In the genomic region with DNA sequence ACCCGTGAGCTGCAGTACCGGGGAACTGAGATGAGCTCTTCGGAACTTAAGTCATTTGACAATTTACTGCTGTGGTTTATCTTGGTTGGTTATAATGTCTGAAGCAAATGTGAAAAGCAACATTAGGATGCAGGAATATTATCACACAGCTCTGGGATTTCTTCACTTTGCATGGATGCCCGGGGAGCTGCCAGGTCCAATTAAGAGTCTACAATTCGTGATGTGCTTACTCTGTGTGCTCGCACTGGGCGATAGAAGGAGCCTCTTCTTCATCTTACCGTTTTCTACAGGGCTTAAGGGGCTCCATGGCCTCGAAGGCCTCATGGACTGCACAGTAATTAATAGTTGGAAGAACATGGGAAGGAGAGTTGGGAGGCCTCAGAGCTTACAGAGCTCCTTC, we compare ENCODE assay signal across 18 mouse cellular contexts.
DNase-seq lines count a peak whose midpoint lies in the region; ATAC-seq and TF ChIP-seq lines count a peak whose summit lies in the region.
"Had no signal": no experiment of that assay in that cellular context is flagged by ENCODE, and none has a peak within 500 bp of the region (broad histone marks: within the 10 kb centered on the region; RNA-seq: fewer than 3 reads in every experiment).

No protein-coding gene starts in this region.

- no peaks in the 10 kb centered on the region for H3K4me1 ChIP-seq in hindbrain, postnatal 0 days (ENCODE audit: insufficient read depth, low read length)
- H3K4me1 ChIP-seq in hindbrain, embryonic 16.5 days (ENCODE audit: control insufficient read depth, insufficient read depth, low read depth, low read length): no peaks in the 10 kb centered on the region; the same call in none of the 2 replicates
- H3K4me1 ChIP-seq in midbrain, embryonic 13.5 days (replicated peaks): peaks cover 19% of the 10 kb centered on the region
- H3K4me1 ChIP-seq in midbrain, embryonic 10.5 days: peaks cover 9% of the 10 kb centered on the region
- peaks cover 6% of the 10 kb centered on the region; the same call in 1 of the 2 replicates for H3K4me1 ChIP-seq in midbrain, embryonic 15.5 days
- H3K4me1 ChIP-seq in small intestine, adult 2 months (ENCODE audit: control insufficient read depth, insufficient read depth, insufficient read length, low read length): peaks cover 7% of the 10 kb centered on the region; the same call in 1 of the 2 replicates
- peaks cover 15% of the 10 kb centered on the region; the same call in 1 of the 2 replicates for H3K4me1 ChIP-seq in limb, embryonic 10.5 days
- H3K4me1 ChIP-seq: heart, embryonic 12.5 days had no signal

- no peaks in the 10 kb centered on the region for H3K9me3 ChIP-seq in hindbrain, postnatal 0 days (ENCODE audit: low read length)
- no peaks in the 10 kb centered on the region for H3K9me3 ChIP-seq in hindbrain, embryonic 16.5 days (ENCODE audit: control insufficient read depth, low read length)
- no peaks in the 10 kb centered on the region for H3K9me3 ChIP-seq in midbrain, embryonic 13.5 days
- H3K9me3 ChIP-seq in midbrain, embryonic 10.5 days (replicated peaks): no peaks in the 10 kb centered on the region
- H3K9me3 ChIP-seq in midbrain, embryonic 15.5 days: no peaks in the 10 kb centered on the region
- H3K9me3 ChIP-seq in limb, embryonic 10.5 days (replicated peaks): no peaks in the 10 kb centered on the region
- H3K9me3 ChIP-seq: embryonic facial prominence, embryonic 15.5 days; forebrain, embryonic 10.5 days; forebrain, embryonic 15.5 days; heart, embryonic 12.5 days had no signal

- 61% methylated on average over 9 of the region's 9 CpGs for WGBS in hindbrain, postnatal 0 days
- 67% methylated on average over 9 of the region's 9 CpGs for WGBS in hindbrain, embryonic 16.5 days
- WGBS in midbrain, embryonic 13.5 days: 52% methylated on average over 9 of the region's 9 CpGs
- WGBS in midbrain, embryonic 10.5 days: 88% methylated on average over 9 of the region's 9 CpGs
- WGBS in midbrain, embryonic 15.5 days: 51% methylated on average over 9 of the region's 9 CpGs
- WGBS in small intestine, adult 2 months: 94% methylated on average over 9 of the region's 9 CpGs
- WGBS in limb, embryonic 10.5 days: 91% methylated on average over 9 of the region's 9 CpGs

- H3K27ac ChIP-seq in hindbrain, postnatal 0 days: no peak overlapping the region
- H3K27ac ChIP-seq in hindbrain, embryonic 16.5 days (ENCODE audit: low read depth, low read length): no peak overlapping the region
- H3K27ac ChIP-seq in midbrain, embryonic 13.5 days: peak overlapping the region; percentile 7; the same call in 1 of the 2 replicates
- no peak overlapping the region for H3K27ac ChIP-seq in midbrain, embryonic 10.5 days (replicated peaks)
- H3K27ac ChIP-seq in midbrain, embryonic 15.5 days: 0 out of 2 replicates have a peak overlapping the region, but pooled peaks have one; percentile 8
- H3K27ac ChIP-seq in small intestine, adult 2 months (ENCODE audit: insufficient read depth, low read depth, low read length): no peak overlapping the region
- no peak overlapping the region for H3K27ac ChIP-seq in limb, embryonic 10.5 days
- H3K27ac ChIP-seq: embryonic facial prominence, embryonic 15.5 days; forebrain, embryonic 10.5 days; forebrain, embryonic 15.5 days; gastrocnemius, adult 2 months had no signal

- no peak for ATAC-seq in hindbrain, postnatal 0 days
- no peak for ATAC-seq in hindbrain, embryonic 16.5 days
- ATAC-seq in midbrain, embryonic 13.5 days: 0 out of 2 replicates have a peak, but pooled peaks have one; percentile 28
- 0 out of 2 replicates have a peak, but pooled peaks have one; percentile 25 for ATAC-seq in midbrain, embryonic 15.5 days (replicated peaks)
- ATAC-seq: forebrain, embryonic 15.5 days had no signal

- H3K27me3 ChIP-seq in hindbrain, postnatal 0 days (ENCODE audit: insufficient read depth, low read length): no peaks in the 10 kb centered on the region
- no peaks in the 10 kb centered on the region for H3K27me3 ChIP-seq in hindbrain, embryonic 16.5 days (replicated peaks; ENCODE audit: control insufficient read depth, insufficient read depth, low read length)
- H3K27me3 ChIP-seq in midbrain, embryonic 13.5 days: no peaks in the 10 kb centered on the region
- H3K27me3 ChIP-seq in midbrain, embryonic 10.5 days (ENCODE audit: low read depth, poor library complexity, severe bottlenecking): no peaks in the 10 kb centered on the region
- no peaks in the 10 kb centered on the region for H3K27me3 ChIP-seq in midbrain, embryonic 15.5 days (replicated peaks)
- no peaks in the 10 kb centered on the region for H3K27me3 ChIP-seq in small intestine, adult 2 months (ENCODE audit: control insufficient read depth, insufficient read depth, low read length)
- H3K27me3 ChIP-seq in limb, embryonic 10.5 days (ENCODE audit: low read depth, poor library complexity, severe bottlenecking): no peaks in the 10 kb centered on the region
- H3K27me3 ChIP-seq: embryonic facial prominence, embryonic 15.5 days; forebrain, embryonic 15.5 days; heart, embryonic 12.5 days had no signal

- no peak overlapping the region for H3K4me3 ChIP-seq in hindbrain, postnatal 0 days (ENCODE audit: low read length)
- H3K4me3 ChIP-seq in hindbrain, embryonic 16.5 days (ENCODE audit: low read length): no peak overlapping the region
- H3K4me3 ChIP-seq in midbrain, embryonic 13.5 days (replicated peaks): no peak overlapping the region
- H3K4me3 ChIP-seq in midbrain, embryonic 10.5 days: no peak overlapping the region
- no peak overlapping the region for H3K4me3 ChIP-seq in midbrain, embryonic 15.5 days
- peak overlapping the region; percentile 32 for H3K4me3 ChIP-seq in small intestine, adult 2 months (ENCODE audit: low read depth, low read length)
- H3K4me3 ChIP-seq in limb, embryonic 10.5 days: no peak overlapping the region
- H3K4me3 ChIP-seq: embryonic facial prominence, embryonic 15.5 days; erythroblast, embryonic 14.5 days; forebrain, embryonic 10.5 days; forebrain, embryonic 15.5 days; gastrocnemius, adult 2 months; heart, embryonic 12.5 days had no signal

- no peak for TF ChIP-seq POLR2A in small intestine, adult 2 months (IDR thresholded peaks at IDR 0.05; ENCODE audit: low read depth, low read length)

- H3K36me3 ChIP-seq in hindbrain, postnatal 0 days (ENCODE audit: insufficient read depth, low read length): no peaks in the 10 kb centered on the region
- H3K36me3 ChIP-seq in hindbrain, embryonic 16.5 days (ENCODE audit: control insufficient read depth, insufficient read depth, low read length): no peaks in the 10 kb centered on the region
- peaks cover 5% of the 10 kb centered on the region; the same call in 1 of the 2 replicates for H3K36me3 ChIP-seq in midbrain, embryonic 13.5 days
- H3K36me3 ChIP-seq in midbrain, embryonic 10.5 days: no peaks in the 10 kb centered on the region
- H3K36me3 ChIP-seq in midbrain, embryonic 15.5 days (replicated peaks): no peaks in the 10 kb centered on the region
- peaks cover 4% of the 10 kb centered on the region; the same call in 1 of the 2 replicates for H3K36me3 ChIP-seq in small intestine, adult 2 months (ENCODE audit: control insufficient read depth, insufficient read depth, low read length)
- H3K36me3 ChIP-seq in limb, embryonic 10.5 days: no peaks in the 10 kb centered on the region
- H3K36me3 ChIP-seq: embryonic facial prominence, embryonic 15.5 days; forebrain, embryonic 10.5 days; forebrain, embryonic 15.5 days; heart, embryonic 12.5 days had no signal

- no peak for TF ChIP-seq CTCF in hindbrain, postnatal 0 days (IDR thresholded peaks at IDR 0.05; ENCODE audit: low read depth)
- no peak for TF ChIP-seq CTCF in small intestine, adult 2 months (IDR thresholded peaks at IDR 0.05; ENCODE audit: extremely low read depth, insufficient read length, insufficient replicate concordance, low read depth, low read length)

- no peak overlapping the region for H3K9ac ChIP-seq in hindbrain, postnatal 0 days (replicated peaks; ENCODE audit: low read length)
- no peak overlapping the region for H3K9ac ChIP-seq in hindbrain, embryonic 16.5 days (ENCODE audit: low read depth, low read length)
- H3K9ac ChIP-seq in midbrain, embryonic 13.5 days (replicated peaks): no peak overlapping the region
- no peak overlapping the region for H3K9ac ChIP-seq in midbrain, embryonic 15.5 days
- H3K9ac ChIP-seq: embryonic facial prominence, embryonic 15.5 days; forebrain, embryonic 15.5 days; heart, embryonic 12.5 days had no signal

- no peak overlapping the region for H3K4me2 ChIP-seq in hindbrain, postnatal 0 days (ENCODE audit: low read depth, low read length)
- no peak overlapping the region for H3K4me2 ChIP-seq in hindbrain, embryonic 16.5 days (ENCODE audit: low read length)
- no peak overlapping the region for H3K4me2 ChIP-seq in midbrain, embryonic 13.5 days (replicated peaks)
- H3K4me2 ChIP-seq in midbrain, embryonic 15.5 days: no peak overlapping the region
- H3K4me2 ChIP-seq: embryonic facial prominence, embryonic 15.5 days; forebrain, embryonic 15.5 days; heart, embryonic 12.5 days had no signal

- peak; percentile 9 for DNase-seq in hindbrain, postnatal 0 days (ENCODE audit: low spot score)
- no peak for DNase-seq in midbrain, embryonic 10.5 days (ENCODE audit: low spot score)
- DNase-seq in limb, embryonic 10.5 days (ENCODE audit: low spot score): no peak
- DNase-seq: adrenal gland, adult 2 months; adrenal gland, postnatal 25 days; cerebellum, adult 2 months; cerebellum, postnatal 10 days; gastrocnemius, adult 2 months; gastrocnemius, postnatal 25 days had no signal

Comparison
In these comparisons a context has a peak if more than half of its experiments do, and no peak if none do; other contexts are left out.
1. H3K27ac ChIP-seq: peak in midbrain, embryonic 13.5 days (single experiment) and midbrain, embryonic 15.5 days (single experiment); none in hindbrain, postnatal 0 days (single experiment), hindbrain, embryonic 16.5 days (single experiment), midbrain, embryonic 10.5 days (single experiment), small intestine, adult 2 months (single experiment) and limb, embryonic 10.5 days (single experiment).
2. ATAC-seq: peak in midbrain, embryonic 13.5 days (single experiment) and midbrain, embryonic 15.5 days (single experiment); none in hindbrain, postnatal 0 days (single experiment) and hindbrain, embryonic 16.5 days (single experiment).